Mouse (Mus musculus) lung, adult 10 weeks (tissue): ENCODE results near the gene Gpr141. TPM values are rescaled to one million over a fixed set of nuclear protein-coding genes. Genes with fewer than 3 reads are reported as not detected.

Experiments used
- polyA plus RNA-seq: library from polyadenylated mRNA; stranded (reverse); fragments of 350-450 nt; fragmentation: Illumina TruSeq; extraction: RNeasy Lipid Tissue Mini Kit (QIAGEN cat#74804); gene quantifications from one replicate; pipeline ENCODE4 v1.2.3, GENCODE M21; 2014; ENCODE audit warnings: low read depth, low replicate concordance; ENCODE audit not compliant: insufficient read depth

Gpr141 gene
- 2.1 TPM for polyA plus RNA-seq

GRCm38 (mm10) chr13:19824071-19824470, at the start of gene Gpr141:
TSS of gene Gpr141 (minus strand) at chr13:19824257.

Other genes starting within 250 kb of the Gpr141 start
- gene Epdr1, start 204.3 kb downstream of the Gpr141 start, polyA plus RNA-seq = 12.0 TPM
- 1.5 TPM for gene Sfrp4, start 201.2 kb downstream of the Gpr141 start, polyA plus RNA-seq
- gene Nme8, start 126.5 kb downstream of the Gpr141 start, polyA plus RNA-seq = 0.15 TPM